Mouse (Mus musculus) E14TG2a.4 (cell line): ENCODE measurements at regions not wholly inside any gene's neighbourhood (a gene's known extent, or its start where the extent isn't known, plus 50 kb on each side); places are given as distances from the start of the nearest gene placed in this dataset.

ENCODE experiments used
- H3K27me3 ChIP-seq: 2 replicates; pipeline ENCODE4 v1.6.1; 2014; ENCODE audit warnings: low read length, control low read depth; ENCODE audit not compliant: insufficient read depth
- H3K36me3 ChIP-seq: 2 replicates; pipeline ENCODE4 v1.6.1; 2014; ENCODE audit warnings: low read length, control low read depth; ENCODE audit not compliant: insufficient read depth
- H3K4me1 ChIP-seq: replicated peaks from 2 replicates; pipeline ENCODE4 v1.6.1; 2014; ENCODE audit warnings: low read depth, low read length, control low read depth
- H3K4me3 ChIP-seq: replicated peaks from 2 replicates; pipeline ENCODE4 v1.5.1; 2014; ENCODE audit warnings: mild to moderate bottlenecking, low read length
- H3K9me3 ChIP-seq: 2 replicates; pipeline ENCODE4 v1.6.1; 2014; ENCODE audit warnings: low read length, control low read depth
- CTCF ChIP-seq: conservative IDR thresholded peaks from 2 replicates; pipeline ENCODE4 v1.5.1; 2014; ENCODE audit warnings: low read length
- NANOG ChIP-seq: IDR thresholded peaks from 2 replicates; pipeline ENCODE4 v1.6.1; 2014; ENCODE audit warnings: borderline replicate concordance, low read length, mixed read lengths
- POU5F1 ChIP-seq: IDR thresholded peaks from 2 replicates; pipeline ENCODE4 v1.6.1; 2014; ENCODE audit warnings: low read length, borderline replicate concordance

- H3K4me1 ChIP-seq: peaks cover 33% of the 10 kb centered on the region
- H3K36me3 ChIP-seq: no peaks in the 10 kb centered on the region
- H3K27me3 ChIP-seq: 0 out of 2 replicates have a peak, but pooled peaks cover 4% of the 10 kb centered on the region
- H3K9me3 ChIP-seq: peaks cover 8% of the 10 kb centered on the region
- H3K4me3 ChIP-seq: no peak overlapping the region
- no peak for TF ChIP-seq CTCF
- no peak for TF ChIP-seq POU5F1
- TF ChIP-seq NANOG: no peak
Measured at GRCm38 (mm10) chr13:28898900-28899299, 54.6 kb downstream of the Sox4 start.

GRCm38 (mm10) chr13:28892896-28893295 is 60.6 kb downstream of the Sox4 start:
- TF ChIP-seq NANOG (no peak), CTCF (no peak), POU5F1 (no peak)
- Histone ChIP-seq H3K4me3 (no peak overlapping the region), H3K27me3 (peaks cover 5% of the 10 kb centered on the region; the same call in 1 of the 2 replicates), H3K36me3 (no peaks in the 10 kb centered on the region), H3K4me1 (peaks cover 17% of the 10 kb centered on the region), H3K9me3 (peaks cover 8% of the 10 kb centered on the region)

- H3K4me1 ChIP-seq: peaks cover 52% of the 10 kb centered on the region
- no peaks in the 10 kb centered on the region for H3K9me3 ChIP-seq
- peak overlapping the region; percentile 52 for H3K4me3 ChIP-seq
- H3K36me3 ChIP-seq: no peaks in the 10 kb centered on the region
- H3K27me3 ChIP-seq: peaks cover 28% of the 10 kb centered on the region
- TF ChIP-seq POU5F1 (no peak), NANOG (no peak), CTCF (no peak)
Measured at GRCm38 (mm10) chr13:28887098-28887497, 66.4 kb downstream of the Sox4 start.

GRCm38 (mm10) chr13:28886691-28887090 is 66.8 kb downstream of the Sox4 start:
- H3K9me3 ChIP-seq: no peaks in the 10 kb centered on the region
- H3K4me3 ChIP-seq: peak overlapping the region; percentile 52
- H3K27me3 ChIP-seq: peaks cover 31% of the 10 kb centered on the region
- H3K4me1 ChIP-seq: peaks cover 52% of the 10 kb centered on the region
- TF ChIP-seq POU5F1 (no peak), NANOG (no peak), CTCF (no peak)
- no peaks in the 10 kb centered on the region for H3K36me3 ChIP-seq

- H3K4me3 ChIP-seq: peak overlapping the region; percentile 79
- H3K36me3 ChIP-seq: no peaks in the 10 kb centered on the region
- TF ChIP-seq NANOG (no peak), CTCF (no peak), POU5F1 (no peak)
- no peaks in the 10 kb centered on the region for H3K9me3 ChIP-seq
- peaks cover 31% of the 10 kb centered on the region for H3K27me3 ChIP-seq
- H3K4me1 ChIP-seq: peaks cover 52% of the 10 kb centered on the region
Measured at GRCm38 (mm10) chr13:28885083-28886037, 68.2 kb downstream of the Sox4 start.

- H3K4me3 ChIP-seq: peak overlapping the region; percentile 79
- no peak for TF ChIP-seq CTCF
- no peak for TF ChIP-seq NANOG
- no peak for TF ChIP-seq POU5F1
- no peaks in the 10 kb centered on the region for H3K9me3 ChIP-seq
- H3K4me1 ChIP-seq: peaks cover 52% of the 10 kb centered on the region
- no peaks in the 10 kb centered on the region for H3K36me3 ChIP-seq
- H3K27me3 ChIP-seq: peaks cover 31% of the 10 kb centered on the region
Measured at GRCm38 (mm10) chr13:28884191-28884820, 69.2 kb downstream of the Sox4 start.

GRCm38 (mm10) chr13:28883398-28883797 is 70.1 kb downstream of the Sox4 start:
- TF ChIP-seq NANOG (no peak), POU5F1 (no peak), CTCF (no peak)
- Histone ChIP-seq H3K4me3 (peak overlapping the region; percentile 79), H3K27me3 (peaks cover 30% of the 10 kb centered on the region), H3K9me3 (no peaks in the 10 kb centered on the region), H3K4me1 (peaks cover 60% of the 10 kb centered on the region), H3K36me3 (no peaks in the 10 kb centered on the region)

- Histone ChIP-seq H3K27me3 (peaks cover 17% of the 10 kb centered on the region), H3K36me3 (no peaks in the 10 kb centered on the region), H3K4me3 (no peak overlapping the region), H3K4me1 (peaks cover 48% of the 10 kb centered on the region), H3K9me3 (no peaks in the 10 kb centered on the region)
- TF ChIP-seq POU5F1 (no peak), NANOG (no peak), CTCF (no peak)
Measured at GRCm38 (mm10) chr13:28880888-28881287, 72.6 kb downstream of the Sox4 start.
